Mouse (Mus musculus): Measurements from ENCODE around the gene Ing5. TPM values are rescaled to one million over a fixed set of nuclear protein-coding genes. Genes with fewer than 3 reads are reported as not detected.

Gene Ing5
- polyA plus RNA-seq, 1 experiment from 2014 or later, result 17.4 TPM

GRCm38 (mm10) chr1:93794526-93794925, 9.2 kb upstream of the Ing5 start:
- Histone ChIP-seq H3K4me1 (replicated peaks) (0 out of 2 replicates have a peak, but pooled peaks cover 3% of the 10 kb centered on the region), H3K27ac (no peak overlapping the region), H3K4me3 (no peak overlapping the region), H3K9me3 (peaks cover 5% of the 10 kb centered on the region; the same call in 1 of the 2 replicates), H3K36me3 (peaks cover 100% of the 10 kb centered on the region), H3K27me3 (ENCODE audit: insufficient read depth, poor library complexity, severe bottlenecking) (no peaks in the 10 kb centered on the region)
- no peak for DNase-seq (ENCODE audit: low spot score)
- WGBS, result 94% methylated on average over 8 of the region's 8 CpGs

DNA sequence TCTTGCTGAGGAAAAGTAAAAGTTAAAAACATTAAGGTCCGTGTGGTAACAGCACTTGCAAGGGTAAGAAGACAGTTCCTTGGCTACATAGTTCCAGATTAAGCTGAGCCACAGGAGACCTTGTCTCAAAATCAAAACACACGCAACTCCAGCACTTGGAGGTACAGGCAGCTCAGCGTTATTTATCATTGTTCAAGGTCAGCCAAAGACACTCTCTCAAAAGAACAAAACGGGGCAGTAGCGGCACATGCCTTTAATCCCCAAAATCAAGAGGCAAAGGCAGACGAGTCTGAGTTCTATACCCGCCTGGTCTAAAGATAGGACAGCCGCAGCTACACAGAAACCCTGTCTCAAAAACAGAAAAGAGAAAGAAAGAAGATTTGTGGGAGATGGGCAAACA, 7.9 kb upstream of the Ing5 start:
- peaks cover 4% of the 10 kb centered on the region; the same call in 1 of the 2 replicates for H3K9me3 ChIP-seq
- no peaks in the 10 kb centered on the region for H3K27me3 ChIP-seq (ENCODE audit: insufficient read depth, poor library complexity, severe bottlenecking)
- H3K4me3 ChIP-seq, result no peak overlapping the region
- peaks cover 8% of the 10 kb centered on the region for H3K4me1 ChIP-seq (replicated peaks)
- H3K27ac ChIP-seq, result no peak overlapping the region
- H3K36me3 ChIP-seq, result peaks cover 99% of the 10 kb centered on the region
- WGBS, result 93% methylated on average over 8 of the region's 8 CpGs
- DNase-seq (ENCODE audit: low spot score), result no peak

DNA sequence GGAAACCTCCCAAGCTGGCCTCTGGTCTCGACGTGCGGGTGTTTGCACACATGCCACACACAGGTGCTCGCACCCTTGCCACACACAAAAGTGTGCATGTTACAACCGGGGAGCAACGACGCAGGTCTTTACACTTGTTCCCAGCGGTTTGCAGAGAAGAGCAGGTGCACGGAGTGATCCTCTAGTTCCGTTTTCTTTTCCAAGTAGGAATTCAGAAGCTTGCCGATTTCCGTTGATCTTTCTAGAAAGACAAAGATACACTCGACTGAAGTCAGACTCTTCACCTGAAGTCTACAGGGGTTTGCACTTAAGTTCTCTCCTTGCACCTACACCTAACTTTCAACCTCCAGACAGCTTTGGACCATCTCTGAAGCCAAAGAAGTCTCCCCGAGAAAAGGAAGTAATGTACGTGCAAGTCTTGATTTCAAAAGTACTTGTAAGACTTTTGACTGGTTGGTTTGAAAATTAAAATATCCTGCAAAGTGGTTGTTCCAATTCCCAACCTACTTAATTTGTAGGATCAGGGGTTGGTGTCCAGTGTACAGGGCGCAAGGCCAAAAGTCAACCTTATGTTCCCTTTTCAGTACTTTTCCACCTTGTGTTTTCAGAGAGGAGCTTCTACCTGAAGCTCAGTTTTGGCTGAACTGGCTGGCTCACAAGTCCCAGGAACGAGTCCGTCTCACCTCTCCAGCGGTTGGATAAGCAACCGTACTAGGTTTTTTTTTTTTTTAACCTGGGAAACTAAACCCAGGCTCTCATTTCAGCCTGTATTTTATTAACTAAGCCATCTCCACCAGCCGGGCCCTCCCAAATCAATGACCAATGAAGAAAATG, 2.9 kb upstream of the Ing5 start:
- H3K9me3 ChIP-seq, result no peaks in the 10 kb centered on the region
- 78% methylated on average over 21 of the region's 21 CpGs for WGBS
- H3K27ac ChIP-seq, result peak overlapping the region; percentile 92
- peaks cover 57% of the 10 kb centered on the region for H3K36me3 ChIP-seq
- peak overlapping the region; percentile 88 for H3K4me3 ChIP-seq
- peaks cover 44% of the 10 kb centered on the region for H3K4me1 ChIP-seq (replicated peaks)
- no peak for DNase-seq (ENCODE audit: low spot score)
- H3K27me3 ChIP-seq (ENCODE audit: insufficient read depth, poor library complexity, severe bottlenecking), result no peaks in the 10 kb centered on the region

GRCm38 (mm10) chr1:93801741-93802238, 2.0 kb upstream of the Ing5 start, which contains the start of gene Dtymk:
Gene Dtymk, minus strand, starts transcription at chr1:93801934.
- WGBS, result under 1% methylated on average over 42 of the region's 42 CpGs
- peak; percentile 95 for DNase-seq (ENCODE audit: low spot score)
- H3K4me1 ChIP-seq (replicated peaks), result peaks cover 45% of the 10 kb centered on the region
- H3K27ac ChIP-seq, result peak within 1 kb of the TSS; percentile 92
- H3K36me3 ChIP-seq, result peaks cover 57% of the 10 kb centered on the region
- peak within 1 kb of the TSS; percentile 88 for H3K4me3 ChIP-seq
- no peaks in the 10 kb centered on the region for H3K27me3 ChIP-seq (ENCODE audit: insufficient read depth, poor library complexity, severe bottlenecking)
- H3K9me3 ChIP-seq, result no peaks in the 10 kb centered on the region

GRCm38 (mm10) chr1:93802771-93803170, 994 bp upstream of the Ing5 start:
- WGBS, result 90% methylated on average over 5 of the region's 5 CpGs
- Histone ChIP-seq H3K27me3 (ENCODE audit: insufficient read depth, poor library complexity, severe bottlenecking) (no peaks in the 10 kb centered on the region), H3K9me3 (no peaks in the 10 kb centered on the region), H3K4me3 (peak overlapping the region; percentile 88), H3K27ac (peak overlapping the region; percentile 92; the same call in 1 of the 2 replicates), H3K36me3 (peaks cover 55% of the 10 kb centered on the region), H3K4me1 (replicated peaks) (peaks cover 42% of the 10 kb centered on the region)
- DNase-seq (ENCODE audit: low spot score), result no peak

DNA sequence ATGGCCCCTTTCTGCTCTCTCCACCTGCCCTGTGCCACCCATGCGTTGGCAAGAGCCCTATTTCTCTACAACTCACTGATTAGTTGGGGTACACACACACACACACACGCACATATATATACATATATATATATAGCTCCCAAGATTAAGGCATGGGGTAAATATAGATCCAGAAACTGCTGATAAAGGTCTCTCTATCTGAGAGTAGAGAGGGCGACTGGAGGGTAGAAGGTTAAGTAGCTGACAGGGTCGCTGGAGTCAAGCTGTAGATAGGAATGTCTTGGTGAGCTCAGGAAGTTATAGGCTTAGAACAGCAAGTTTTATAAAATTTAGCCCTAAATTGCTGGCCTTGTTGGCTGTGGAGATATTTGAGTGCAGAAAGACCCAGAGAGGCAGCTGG, 1.1 kb downstream of the Ing5 start:
- no peaks in the 10 kb centered on the region for H3K27me3 ChIP-seq (ENCODE audit: insufficient read depth, poor library complexity, severe bottlenecking)
- WGBS, result 81% methylated on average over 4 of the region's 4 CpGs
- H3K36me3 ChIP-seq, result peaks cover 53% of the 10 kb centered on the region

GRCm38 (mm10) chr1:93805221-93805951, 1.6 kb downstream of the Ing5 start:
- peaks cover 52% of the 10 kb centered on the region for H3K36me3 ChIP-seq
- no peaks in the 10 kb centered on the region for H3K27me3 ChIP-seq (ENCODE audit: insufficient read depth, poor library complexity, severe bottlenecking)
- no peak overlapping the region for H3K27ac ChIP-seq
- H3K4me3 ChIP-seq, result peak overlapping the region; percentile 88; the same call in 1 of the 2 replicates
- no peak for DNase-seq (ENCODE audit: low spot score)
- H3K4me1 ChIP-seq (replicated peaks), result peaks cover 42% of the 10 kb centered on the region
- no peaks in the 10 kb centered on the region for H3K9me3 ChIP-seq
- WGBS, result 82% methylated on average over 5 of the region's 5 CpGs

More for the DNA sequence above, 1.1 kb downstream of the Ing5 start:
- Histone ChIP-seq H3K9me3 (no peaks in the 10 kb centered on the region), H3K4me3 (peak overlapping the region; percentile 88), H3K4me1 (replicated peaks) (peaks cover 42% of the 10 kb centered on the region), H3K27ac (peak overlapping the region; percentile 98; the same call in 1 of the 2 replicates)
- DNase-seq (ENCODE audit: low spot score), result no peak

GRCm38 (mm10) chr1:93808871-93809270, 5.1 kb downstream of the Ing5 start:
- WGBS, result 92% methylated on average over 4 of the region's 4 CpGs
- Histone ChIP-seq H3K4me3 (no peak overlapping the region), H3K27ac (no peak overlapping the region), H3K27me3 (ENCODE audit: insufficient read depth, poor library complexity, severe bottlenecking) (no peaks in the 10 kb centered on the region), H3K36me3 (peaks cover 82% of the 10 kb centered on the region), H3K9me3 (no peaks in the 10 kb centered on the region), H3K4me1 (replicated peaks) (peaks cover 18% of the 10 kb centered on the region)
- no peak for DNase-seq (ENCODE audit: low spot score)

DNA sequence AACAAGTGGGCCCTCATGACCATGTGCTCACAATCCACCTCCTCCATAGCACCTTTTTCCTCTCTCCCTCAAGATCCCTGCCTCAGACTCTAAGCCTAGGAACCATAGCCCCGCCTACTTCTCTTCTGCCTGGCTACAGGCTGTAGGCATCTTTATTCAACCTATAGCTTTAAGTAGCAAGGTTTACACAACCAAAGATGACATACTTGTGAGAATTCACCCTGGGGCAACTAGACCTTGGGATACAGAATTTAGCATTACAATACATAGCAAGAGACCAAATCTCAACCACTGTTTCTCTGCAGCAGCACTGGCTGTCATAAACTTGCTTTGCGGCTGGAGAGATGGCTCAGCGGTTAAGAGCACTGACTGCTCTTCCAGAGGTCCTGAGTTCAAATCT, 6.2 kb downstream of the Ing5 start:
- H3K9me3 ChIP-seq, result no peaks in the 10 kb centered on the region
- peaks cover 10% of the 10 kb centered on the region for H3K4me1 ChIP-seq (replicated peaks)
- DNase-seq (ENCODE audit: low spot score), result no peak
- WGBS, result 95% methylated on average over 3 of the region's 3 CpGs
- H3K27me3 ChIP-seq (ENCODE audit: insufficient read depth, poor library complexity, severe bottlenecking), result no peaks in the 10 kb centered on the region
- H3K27ac ChIP-seq, result no peak overlapping the region
- H3K36me3 ChIP-seq, result peaks cover 93% of the 10 kb centered on the region
- no peak overlapping the region for H3K4me3 ChIP-seq

DNA sequence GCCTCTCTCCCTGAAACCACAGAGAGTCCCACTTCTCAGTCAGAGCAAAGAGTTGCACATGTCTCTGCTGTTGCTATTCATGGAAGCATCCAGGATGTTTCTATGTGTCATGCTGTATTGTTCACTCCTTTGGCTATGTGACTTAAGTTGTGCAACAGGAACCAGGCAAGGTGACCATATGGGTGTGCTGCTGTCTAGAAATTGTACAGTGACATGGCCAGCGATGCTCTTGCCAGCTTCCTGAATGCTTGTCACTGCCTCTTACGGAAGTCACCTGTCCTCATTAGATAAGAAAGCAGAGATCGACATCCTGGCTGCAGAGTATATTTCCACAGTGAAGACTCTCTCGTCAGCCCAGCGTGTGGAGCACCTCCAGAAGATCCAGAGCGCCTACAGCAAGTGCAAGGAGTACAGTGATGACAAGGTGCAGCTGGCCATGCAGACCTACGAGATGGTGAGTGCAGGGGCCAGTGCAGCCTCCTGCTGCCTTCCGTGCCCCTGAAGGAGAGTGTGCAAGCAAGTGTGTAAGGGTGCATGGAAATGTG, 7.8 kb downstream of the Ing5 start:
- no peak overlapping the region for H3K27ac ChIP-seq
- no peak overlapping the region for H3K4me3 ChIP-seq
- 93% methylated on average over 8 of the region's 8 CpGs for WGBS
- DNase-seq (ENCODE audit: low spot score), result no peak
- H3K9me3 ChIP-seq, result no peaks in the 10 kb centered on the region
- no peaks in the 10 kb centered on the region for H3K27me3 ChIP-seq (ENCODE audit: insufficient read depth, poor library complexity, severe bottlenecking)
- H3K36me3 ChIP-seq, result peaks cover 94% of the 10 kb centered on the region
- H3K4me1 ChIP-seq (replicated peaks), result no peaks in the 10 kb centered on the region

DNA sequence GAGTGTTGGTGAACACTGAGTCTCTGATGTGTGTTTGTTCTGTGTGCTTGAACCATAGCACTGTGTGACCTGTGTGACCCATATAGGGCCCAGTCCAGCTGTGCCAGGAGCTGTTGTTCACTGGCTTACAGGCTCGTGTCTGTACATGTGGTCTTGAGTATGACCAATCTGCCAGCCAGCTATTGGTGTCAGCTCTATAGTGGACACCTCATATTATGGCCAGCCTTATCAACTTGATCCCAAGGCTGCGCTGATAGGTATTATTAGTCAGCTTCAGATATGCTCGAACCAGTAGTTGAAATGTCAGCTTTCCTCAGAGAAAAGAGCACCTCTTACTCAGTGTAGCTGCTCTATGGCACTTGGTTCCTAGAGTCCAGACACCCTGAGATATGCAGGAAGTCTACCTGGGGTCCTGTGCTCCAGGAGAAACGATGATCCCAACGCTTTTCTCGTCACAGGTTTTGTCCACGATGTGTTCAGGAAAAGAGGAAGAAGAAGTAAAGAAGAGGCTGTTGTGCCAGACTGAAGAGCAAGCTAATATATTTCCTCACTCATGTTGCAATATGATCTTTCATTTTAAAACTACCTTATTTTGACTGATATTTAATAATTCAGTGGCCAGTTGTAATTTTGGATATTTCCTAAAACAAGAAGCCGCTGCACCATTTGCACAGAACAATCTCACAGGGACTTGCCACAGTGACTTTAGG, 14.2 kb downstream of the Ing5 start:
- Histone ChIP-seq H3K36me3 (peaks cover 88% of the 10 kb centered on the region), H3K4me3 (no peak overlapping the region), H3K27ac (no peak overlapping the region), H3K4me1 (replicated peaks) (no peaks in the 10 kb centered on the region), H3K9me3 (no peaks in the 10 kb centered on the region), H3K27me3 (ENCODE audit: insufficient read depth, poor library complexity, severe bottlenecking) (no peaks in the 10 kb centered on the region)
- 92% methylated on average over 8 of the region's 8 CpGs for WGBS
- DNase-seq (ENCODE audit: low spot score), result no peak

DNA sequence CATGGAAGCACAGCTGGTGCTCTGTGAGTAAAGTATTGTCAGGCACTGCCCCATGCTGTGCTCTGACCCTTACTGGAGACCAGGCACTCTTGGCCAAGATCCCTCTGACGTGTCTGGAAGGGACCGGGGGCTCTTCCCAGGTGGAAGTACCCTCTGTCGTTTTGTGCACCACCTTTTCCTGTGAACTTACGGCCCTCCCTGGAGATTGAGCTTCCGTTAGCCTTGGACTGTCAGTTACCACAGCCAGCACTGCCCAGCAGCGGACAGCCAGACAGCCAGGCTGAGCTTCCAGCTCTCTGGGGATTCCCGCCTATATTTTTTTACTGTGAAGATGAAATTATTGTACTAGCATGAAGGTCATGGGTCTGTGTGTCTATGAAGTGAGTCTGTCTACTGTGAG, 15.0 kb downstream of the Ing5 start:
- Histone ChIP-seq H3K27me3 (ENCODE audit: insufficient read depth, poor library complexity, severe bottlenecking) (no peaks in the 10 kb centered on the region), H3K9me3 (no peaks in the 10 kb centered on the region), H3K4me3 (no peak overlapping the region), H3K36me3 (peaks cover 80% of the 10 kb centered on the region), H3K27ac (no peak overlapping the region), H3K4me1 (replicated peaks) (no peaks in the 10 kb centered on the region)
- DNase-seq (ENCODE audit: low spot score), result no peak
- WGBS, result 81% methylated on average over 7 of the region's 7 CpGs
